Mouse (Mus musculus): ENCODE results near the gene Rcn3.

GRCm38 (mm10) chr7:45093516-45093905, 1.5 kb upstream of the Rcn3 start:
- TF ChIP-seq CTCF (IDR thresholded peaks at IDR 0.05; ENCODE audit: borderline replicate concordance, control insufficient read depth, extremely low read depth, insufficient read depth, low read length, poor library complexity) (no peak), POLR2A (IDR thresholded peaks at IDR 0.05; ENCODE audit: control insufficient read depth, extremely low read depth, insufficient read depth, low read length, poor library complexity) (no peak)

Measured in thymus, adult 2 months (tissue).